ENCODE assay signal across 13 mouse cellular contexts in genomic region chr8:106351135-106351534, GRCm38 (mm10).
"Had no signal": no experiment of that assay in that cellular context is flagged by ENCODE, and none has a peak within 500 bp of the region (broad histone marks: within the 10 kb centered on the region; RNA-seq: fewer than 3 reads in every experiment).

No protein-coding gene starts in this region.

- H3K4me1 ChIP-seq: limb, embryonic 10.5 days; liver, embryonic 15.5 days; midbrain, embryonic 15.5 days; neural tube, embryonic 12.5 days had no signal

- ATAC-seq: midbrain, embryonic 15.5 days had no signal

- H3K4me2 ChIP-seq: liver, embryonic 11.5 days; liver, embryonic 15.5 days; midbrain, embryonic 15.5 days; neural tube, embryonic 12.5 days had no signal

- H3K9me3 ChIP-seq: limb, embryonic 10.5 days; liver, embryonic 15.5 days; midbrain, embryonic 10.5 days; midbrain, embryonic 15.5 days; neural tube, embryonic 12.5 days had no signal

- H3K36me3 ChIP-seq: limb, embryonic 10.5 days; liver, embryonic 15.5 days; midbrain, embryonic 10.5 days; midbrain, embryonic 15.5 days; neural tube, embryonic 12.5 days had no signal

- H3K27me3 ChIP-seq: liver, embryonic 15.5 days; midbrain, embryonic 15.5 days; neural tube, embryonic 12.5 days had no signal

- H3K27ac ChIP-seq: left cerebral cortex, adult 2 months; limb, embryonic 10.5 days; liver, embryonic 15.5 days; midbrain, embryonic 10.5 days; midbrain, embryonic 15.5 days; neural tube, embryonic 12.5 days had no signal

- H3K4me3 ChIP-seq: left cerebral cortex, adult 2 months; limb, embryonic 10.5 days; liver, embryonic 15.5 days; midbrain, embryonic 10.5 days; midbrain, embryonic 15.5 days; neural tube, embryonic 12.5 days had no signal

- H3K9ac ChIP-seq: liver, embryonic 15.5 days; midbrain, embryonic 15.5 days; neural tube, embryonic 12.5 days had no signal

- DNase-seq: kidney, postnatal 25 days; lung, adult 2 months; lung, postnatal 10 days; lung, postnatal 4 days; retina, postnatal 1 day; thymus, postnatal 4 days had no signal
